Mouse (Mus musculus) monocyte, adult 59 days (primary cell): ENCODE results near the gene Sf3b1. TPM values are rescaled to one million over a fixed set of nuclear protein-coding genes. Genes with fewer than 3 reads are reported as not detected.

Experiments used
- total RNA-seq, 2 experiments: library from RNA; stranded (reverse); gene quantifications; one replicate each; pipeline ENCODE4 v1.2.4; 2023

The Sf3b1 gene
- 100 to 1,000 TPM; 326 to 349 TPM for total RNA-seq

DNA sequence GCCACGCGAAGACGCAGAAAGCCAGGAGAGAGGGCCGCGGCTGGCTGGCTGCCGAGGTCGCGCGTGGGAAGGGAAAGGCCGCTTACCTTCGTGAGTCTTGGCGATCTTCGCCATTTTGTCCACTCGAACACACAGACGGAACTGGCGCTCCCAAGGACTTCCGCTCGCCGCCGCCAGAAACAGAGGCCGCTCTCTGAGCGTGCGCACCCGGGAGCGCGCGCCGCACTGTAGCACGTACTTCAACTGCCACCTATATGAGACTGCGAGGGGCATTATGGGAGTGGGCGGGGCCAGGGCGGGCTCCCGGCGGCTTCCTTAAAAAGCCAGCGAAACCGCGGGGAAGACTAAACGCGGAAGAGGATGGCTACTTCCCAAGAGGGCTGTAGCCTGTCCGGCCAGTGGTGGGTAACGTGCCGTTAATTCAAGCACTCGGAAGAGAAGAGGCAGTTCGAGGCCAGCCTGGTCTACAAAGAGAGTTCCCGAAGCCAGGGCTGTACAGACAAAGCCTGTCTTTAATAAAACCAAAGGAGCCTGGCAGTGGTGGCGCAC is at the start of gene Sf3b1:
Sf3b1 (minus strand) TSS at position 229 of the 549 bp plus-strand sequence.

DNA sequence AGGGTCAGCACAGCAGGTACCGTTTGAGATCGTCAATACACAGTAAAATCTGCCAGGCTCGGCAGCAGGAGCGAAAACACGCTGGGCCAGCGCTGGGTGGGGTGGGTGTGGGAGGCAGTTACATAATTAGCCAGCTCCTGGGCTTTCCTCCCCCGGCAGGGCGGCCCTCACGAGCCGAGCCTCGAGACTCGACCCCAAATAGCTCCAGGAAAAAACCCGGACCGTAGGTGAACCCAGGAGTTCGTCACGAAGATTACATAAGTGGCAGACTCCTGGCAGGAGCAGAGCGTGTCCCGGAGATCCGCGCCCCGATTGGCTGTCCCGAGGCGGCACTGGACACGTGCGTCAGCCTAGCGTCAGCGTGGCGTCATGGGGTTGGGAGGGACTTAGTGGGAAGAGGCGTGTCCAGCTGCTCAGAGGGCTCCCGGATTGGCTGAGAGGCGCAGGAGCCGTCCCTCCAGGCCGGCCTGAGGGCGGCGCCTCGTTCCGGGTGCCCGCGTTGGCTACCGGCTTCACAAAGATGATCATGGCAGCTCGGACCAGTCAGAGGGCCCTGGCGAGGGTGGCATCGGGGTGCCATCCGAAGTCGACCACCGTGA is 25.2 kb upstream of the Sf3b1 start, which contains the start of gene Coq10b:
Coq10b (plus strand) TSS at position 416 of the 599 bp plus-strand sequence.

Other genes starting within 250 kb of the Sf3b1 start
- 100 to 1,000 TPM; 344 to 376 TPM for gene Ankrd44, start 101.1 kb downstream of the Sf3b1 start, total RNA-seq
- 10 to 100 TPM; 56.1 to 59.0 TPM for gene Coq10b, start 25.3 kb upstream of the Sf3b1 start, total RNA-seq
- 10 to 100 TPM; 62.6 TPM for gene Hspe1, start 60.7 kb upstream of the Sf3b1 start, total RNA-seq
- gene Hspd1, start 60.8 kb upstream of the Sf3b1 start, total RNA-seq: 10 to 100 TPM; 61.4 to 71.1 TPM
- 10 to 100 TPM; 44.6 to 45.3 TPM for gene Mob4, start 103.8 kb upstream of the Sf3b1 start, total RNA-seq
- 1 to 10 TPM in 1 of 2 experiments, under 1 TPM in 1; 0.67 to 1.7 TPM for gene Rftn2, start 199.3 kb upstream of the Sf3b1 start, total RNA-seq
- gene Mars2, start 209.7 kb upstream of the Sf3b1 start, total RNA-seq: 1 to 10 TPM; 2.4 to 2.5 TPM